Mouse (Mus musculus) olfactory bulb, adult 2 months (tissue): ENCODE data around the gene Avpr1b.

Source experiments
- CTCF ChIP-seq: fragments of 200-500 bp; IDR thresholded peaks from 2 replicates; pipeline ENCODE4 v1.5.1; 2012; ENCODE audit warnings: low read depth, mild to moderate bottlenecking, low read length, moderate library complexity; ENCODE audit not compliant: insufficient read depth
- POLR2A ChIP-seq: fragments of 200-500 bp; IDR thresholded peaks from 2 replicates; pipeline ENCODE4 v1.6.1; 2012; ENCODE audit warnings: mild to moderate bottlenecking, low read depth, low read length, moderate library complexity; ENCODE audit not compliant: insufficient read depth

GRCm38 (mm10) chr1:131618576-131618975, 19.5 kb downstream of the Avpr1b start:
- TF ChIP-seq POLR2A (no peak), CTCF (no peak)
